Mouse (Mus musculus) hindbrain, embryonic 16.5 days (tissue): ENCODE data around the gene Zfp428. TPM values are rescaled to one million over a fixed set of nuclear protein-coding genes. Genes with fewer than 3 reads are reported as not detected.

Experiments used
- ATAC-seq: fragments of 200-750 bp; cut with Nextera tagmentation; 2 replicates; pipeline ENCODE4 v1.8.0; 2017; ENCODE audit warnings: moderate TSS enrichment, moderate library complexity
- H3K27ac ChIP-seq: fragments of 300-500 bp; sonication (generic); 2 replicates; pipeline ENCODE4 v1.5.1; 2014; ENCODE audit warnings: low read depth, mild to moderate bottlenecking, control low read depth, low read length, moderate library complexity
- H3K27me3 ChIP-seq: fragments of 300-500 bp; sonication (generic); replicated peaks from 2 replicates; pipeline ENCODE4 v1.6.1; 2014; ENCODE audit warnings: low read length; ENCODE audit not compliant: control insufficient read depth, insufficient read depth
- H3K36me3 ChIP-seq: fragments of 300-500 bp; sonication (generic); 2 replicates; pipeline ENCODE4 v1.6.1; 2014; ENCODE audit warnings: mild to moderate bottlenecking, low read length, moderate library complexity, mixed read lengths; ENCODE audit not compliant: control insufficient read depth, insufficient read depth
- H3K4me1 ChIP-seq: fragments of 300-500 bp; sonication (generic); 2 replicates; pipeline ENCODE4 v1.6.1; 2014; ENCODE audit warnings: low read depth, low read length; ENCODE audit not compliant: control insufficient read depth, insufficient read depth
- H3K4me2 ChIP-seq: fragments of 300-500 bp; sonication (generic); 2 replicates; pipeline ENCODE4 v1.6.1; 2014; ENCODE audit warnings: mild to moderate bottlenecking, low read length, control low read depth, moderate library complexity
- H3K4me3 ChIP-seq: fragments of 300-500 bp; sonication (generic); 2 replicates; pipeline ENCODE4 v1.5.1; 2014; ENCODE audit warnings: mild to moderate bottlenecking, low read length, control low read depth, moderate library complexity
- H3K9ac ChIP-seq: fragments of 300-500 bp; sonication (generic); 2 replicates; pipeline ENCODE4 v1.6.1; 2014; ENCODE audit warnings: low read depth, mild to moderate bottlenecking, control low read depth, low read length, moderate library complexity
- H3K9me3 ChIP-seq: fragments of 300-500 bp; sonication (generic); 2 replicates; pipeline ENCODE4 v1.6.1; 2014; ENCODE audit warnings: mild to moderate bottlenecking, low read length, moderate library complexity; ENCODE audit not compliant: control insufficient read depth
- WGBS: fragments of 180-500 bp; shearing (Covaris S2); extraction: QIAGEN DNeasy Blood & Tissue Kit; methylation state at CpG from one replicate; pipeline ENCODE4 v1.1.7; 2014; 5-methylcytosine and 5-hydroxymethylcytosine counted together
- polyA plus RNA-seq: library from polyadenylated mRNA; unstranded; fragments of >200 nt; fragmentation: Nextera tagmentation; extraction: Ambion mirVana; gene quantifications from 2 replicates; pipeline ENCODE4 v1.2.1, GENCODE M21; 2015

The Zfp428 gene
- polyA plus RNA-seq, 1 experiment from 2014 or later, result 272 TPM

GRCm38 (mm10) chr7:24547534-24548036, 40.8 kb downstream of the Zfp428 start:
- Histone ChIP-seq H3K27me3 (no peaks in the 10 kb centered on the region), H3K4me3 (peak overlapping the region; percentile 85), H3K4me1 (peaks cover 14% of the 10 kb centered on the region), H3K9ac (peak overlapping the region; percentile 91), H3K9me3 (no peaks in the 10 kb centered on the region), H3K27ac (peak overlapping the region; percentile 77), H3K4me2 (peak overlapping the region; percentile 73), H3K36me3 (peaks cover 7% of the 10 kb centered on the region; the same call in 1 of the 2 replicates)
- no peak for ATAC-seq
- WGBS, result 29% methylated on average over 13 of the region's 13 CpGs

DNA sequence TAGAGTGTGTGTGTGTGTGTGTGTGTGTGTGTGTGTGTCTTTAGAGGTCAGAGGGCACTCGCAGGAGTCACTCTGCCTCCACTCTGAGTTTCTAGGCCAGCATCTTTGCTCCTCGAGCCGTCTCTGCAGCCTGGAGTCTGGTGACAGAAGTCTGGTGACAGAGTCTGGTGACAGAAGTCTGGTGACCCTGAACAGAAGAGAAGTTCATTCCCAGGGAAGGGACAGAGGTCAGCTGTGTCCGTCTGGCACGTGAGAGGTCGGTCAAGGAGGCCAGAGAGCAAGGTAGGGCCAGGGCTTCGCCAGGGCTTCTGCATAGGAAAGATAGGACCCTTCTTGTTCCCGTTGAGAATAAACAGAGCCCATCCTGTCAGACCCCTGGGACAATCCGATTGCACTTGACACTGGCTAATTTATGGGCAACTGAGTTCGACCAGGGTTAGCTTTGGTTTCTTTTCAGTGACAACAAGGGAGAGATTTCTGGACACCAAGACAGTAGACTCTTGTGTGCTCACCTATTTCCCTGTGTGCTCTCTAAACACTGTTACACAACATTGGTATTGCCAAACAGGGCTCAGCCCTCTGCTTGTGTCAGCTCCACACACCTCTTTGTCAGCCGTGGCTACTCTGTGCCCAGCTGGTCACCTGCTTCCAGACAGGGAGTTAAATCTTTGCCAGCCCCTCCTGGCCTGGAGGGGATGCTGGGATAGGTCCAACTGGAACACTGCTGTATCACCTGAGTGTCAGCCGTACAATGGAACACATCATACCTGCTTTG, 45.4 kb downstream of the Zfp428 start:
- Histone ChIP-seq H3K4me1 (peaks cover 8% of the 10 kb centered on the region), H3K9ac (no peak overlapping the region), H3K27me3 (no peaks in the 10 kb centered on the region), H3K9me3 (no peaks in the 10 kb centered on the region), H3K4me2 (no peak overlapping the region), H3K36me3 (peaks cover 14% of the 10 kb centered on the region), H3K4me3 (no peak overlapping the region), H3K27ac (no peak overlapping the region)
- WGBS, result 88% methylated on average over 12 of the region's 12 CpGs
- no peak for ATAC-seq

GRCm38 (mm10) chr7:24555786-24556185, 49.0 kb downstream of the Zfp428 start:
- Histone ChIP-seq H3K36me3 (peaks cover 11% of the 10 kb centered on the region), H3K9ac (no peak overlapping the region), H3K27me3 (no peaks in the 10 kb centered on the region), H3K4me2 (no peak overlapping the region), H3K27ac (no peak overlapping the region), H3K9me3 (no peaks in the 10 kb centered on the region), H3K4me3 (no peak overlapping the region), H3K4me1 (no peaks in the 10 kb centered on the region)
- WGBS, result 92% methylated on average over 10 of the region's 10 CpGs
- no peak for ATAC-seq

GRCm38 (mm10) chr7:24561450-24561849, 54.6 kb downstream of the Zfp428 start:
- whole genome bisulfite sequencing, result 95% methylated on average over 4 of the region's 4 CpGs
- no peak for ATAC-seq

DNA sequence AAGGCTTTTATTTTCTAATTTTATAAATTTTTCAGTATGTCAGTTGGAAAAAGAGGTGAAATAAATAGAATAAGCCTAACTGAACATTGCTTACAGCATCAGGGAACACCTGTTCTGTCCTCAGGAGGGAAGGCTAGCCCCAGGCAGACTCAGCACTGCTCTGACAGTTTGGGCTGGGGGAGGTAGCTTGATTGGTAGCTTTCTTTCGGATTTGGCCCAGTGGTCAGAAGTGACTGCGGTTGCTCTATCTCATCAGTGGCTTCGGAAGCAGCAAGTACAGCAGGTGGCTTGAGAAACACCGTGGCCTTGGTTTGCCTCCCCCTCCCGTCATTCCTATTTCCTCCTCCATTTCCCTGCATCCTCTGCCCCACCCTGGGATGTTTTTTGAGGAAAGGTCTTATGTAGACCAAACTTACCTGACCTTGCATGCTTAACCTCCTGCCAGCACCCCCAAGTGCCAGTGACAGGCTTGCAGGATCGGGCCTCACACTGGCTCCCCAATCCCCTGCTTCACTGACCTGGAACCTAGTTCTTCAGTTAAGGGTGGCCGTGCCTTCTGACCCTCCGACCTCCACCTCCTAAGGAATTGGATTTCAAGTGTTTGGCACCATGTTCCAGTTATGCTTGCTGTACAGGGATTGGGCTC, 56.5 kb downstream of the Zfp428 start:
- Histone ChIP-seq H3K36me3 (peaks cover 26% of the 10 kb centered on the region), H3K4me3 (no peak overlapping the region)
- no peak for ATAC-seq

More at GRCm38 (mm10) chr7:24561450-24561849, 54.6 kb downstream of the Zfp428 start:
- Histone ChIP-seq H3K27ac (no peak overlapping the region), H3K27me3 (no peaks in the 10 kb centered on the region), H3K4me1 (no peaks in the 10 kb centered on the region), H3K36me3 (peaks cover 10% of the 10 kb centered on the region), H3K4me2 (no peak overlapping the region), H3K4me3 (no peak overlapping the region), H3K9ac (no peak overlapping the region), H3K9me3 (no peaks in the 10 kb centered on the region)

DNA sequence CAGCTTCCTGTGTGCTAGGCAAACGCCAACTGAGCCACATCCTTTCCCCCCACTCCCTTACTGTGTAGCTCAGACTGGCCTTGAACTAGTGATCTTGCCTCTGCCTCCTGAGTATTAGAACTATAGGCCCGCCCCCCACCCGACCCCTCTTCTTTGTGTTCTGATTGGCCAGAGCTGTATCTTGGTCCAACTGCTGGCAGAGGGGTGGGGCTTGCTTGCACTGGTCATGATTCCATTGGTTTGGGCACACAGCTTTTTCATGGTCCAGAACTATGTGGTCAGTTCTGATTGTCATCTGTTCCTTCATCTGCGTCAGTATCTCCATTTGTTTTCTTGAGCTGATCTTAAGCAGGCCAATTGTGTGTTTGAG, 57.0 kb downstream of the Zfp428 start:
- Histone ChIP-seq H3K27ac (no peak overlapping the region), H3K4me1 (no peaks in the 10 kb centered on the region), H3K4me3 (no peak overlapping the region), H3K9me3 (no peaks in the 10 kb centered on the region), H3K36me3 (peaks cover 26% of the 10 kb centered on the region), H3K27me3 (no peaks in the 10 kb centered on the region), H3K4me2 (no peak overlapping the region), H3K9ac (no peak overlapping the region)
- 84% methylated on average over 4 of the region's 4 CpGs for WGBS
- no peak for ATAC-seq

More for the DNA sequence above, 56.5 kb downstream of the Zfp428 start:
- Histone ChIP-seq H3K4me2 (no peak overlapping the region), H3K27ac (no peak overlapping the region), H3K4me1 (no peaks in the 10 kb centered on the region), H3K27me3 (no peaks in the 10 kb centered on the region), H3K9ac (no peak overlapping the region), H3K9me3 (no peaks in the 10 kb centered on the region)
- 87% methylated on average over 8 of the region's 8 CpGs for WGBS

- Histone ChIP-seq H3K4me3 (no peak overlapping the region), H3K36me3 (peaks cover 26% of the 10 kb centered on the region), H3K27ac (no peak overlapping the region), H3K4me2 (no peak overlapping the region), H3K9me3 (no peaks in the 10 kb centered on the region), H3K4me1 (no peaks in the 10 kb centered on the region), H3K27me3 (no peaks in the 10 kb centered on the region), H3K9ac (no peak overlapping the region)
- 63% methylated on average over 6 of the region's 6 CpGs for WGBS
- no peak for ATAC-seq
Measured at GRCm38 (mm10) chr7:24564607-24565265, 57.9 kb downstream of the Zfp428 start.
